17 mouse cellular contexts compared by ENCODE assay signal in the genomic region with DNA sequence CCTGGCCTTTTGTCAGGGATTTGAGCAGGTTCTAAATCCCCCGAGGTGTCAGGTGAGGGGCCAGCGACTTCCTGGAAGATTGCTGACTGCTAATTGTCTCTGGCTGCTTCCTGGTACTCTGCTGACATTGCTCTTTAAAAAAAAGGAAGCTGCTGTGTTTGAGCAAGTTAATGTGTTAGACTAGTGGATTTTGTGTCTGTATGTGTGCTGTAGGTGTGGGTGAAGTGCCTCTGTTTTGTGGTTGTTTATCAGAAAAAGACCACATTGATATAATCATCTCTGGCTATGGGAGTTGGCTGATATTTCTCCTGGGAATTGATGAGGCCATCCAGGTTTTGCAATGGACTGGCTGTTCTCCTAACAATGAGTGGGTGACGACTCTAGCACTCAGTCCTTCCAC. TPM values are rescaled to one million over a fixed set of nuclear protein-coding genes. Genes with fewer than 3 reads are reported as not detected.
DNase-seq lines count a peak whose midpoint lies in the region; ATAC-seq and TF ChIP-seq lines count a peak whose summit lies in the region.
"Had no signal": no experiment of that assay in that cellular context is flagged by ENCODE, and none has a peak within 500 bp of the region (broad histone marks: within the 10 kb centered on the region; RNA-seq: fewer than 3 reads in every experiment).

No protein-coding gene starts in this region.

- H3K9me3 ChIP-seq in embryonic facial prominence, embryonic 14.5 days (ENCODE audit: control insufficient read depth, low read length): no peaks in the 10 kb centered on the region
- no peaks in the 10 kb centered on the region for H3K9me3 ChIP-seq in embryonic facial prominence, embryonic 10.5 days
- no peaks in the 10 kb centered on the region for H3K9me3 ChIP-seq in neural tube, embryonic 15.5 days (replicated peaks)
- no peaks in the 10 kb centered on the region for H3K9me3 ChIP-seq in stomach, embryonic 16.5 days (replicated peaks; ENCODE audit: control insufficient read depth, low read length)
- H3K9me3 ChIP-seq: forebrain, embryonic 12.5 days; hindbrain, embryonic 15.5 days; limb, embryonic 15.5 days; neural tube, embryonic 13.5 days had no signal

- peaks cover 3% of the 10 kb centered on the region; the same call in 1 of the 2 replicates for H3K4me1 ChIP-seq in embryonic facial prominence, embryonic 14.5 days (ENCODE audit: control insufficient read depth, insufficient read depth, low read length)
- H3K4me1 ChIP-seq in embryonic facial prominence, embryonic 10.5 days: peaks cover 7% of the 10 kb centered on the region; the same call in 1 of the 2 replicates
- no peaks in the 10 kb centered on the region; the same call in 1 of the 2 replicates for H3K4me1 ChIP-seq in kidney, adult 2 months (ENCODE audit: control insufficient read depth, insufficient read depth, low read length)
- peaks cover 15% of the 10 kb centered on the region; the same call in 1 of the 2 replicates for H3K4me1 ChIP-seq in neural tube, embryonic 15.5 days
- peaks cover 19% of the 10 kb centered on the region for H3K4me1 ChIP-seq in stomach, embryonic 16.5 days (ENCODE audit: control insufficient read depth, insufficient read depth, low read length)
- no peaks in the 10 kb centered on the region for H3K4me1 ChIP-seq in cerebellum, adult 2 months (ENCODE audit: control insufficient read depth, insufficient read depth, low read length)

- WGBS in embryonic facial prominence, embryonic 14.5 days: 23% methylated on average over 3 of the region's 3 CpGs
- 29% methylated on average over 3 of the region's 3 CpGs for WGBS in embryonic facial prominence, embryonic 10.5 days
- WGBS in kidney, adult 2 months: 39% methylated on average over 3 of the region's 3 CpGs
- WGBS in neural tube, embryonic 15.5 days: 37% methylated on average over 3 of the region's 3 CpGs
- 18% methylated on average over 3 of the region's 3 CpGs for WGBS in stomach, embryonic 16.5 days
- WGBS in cerebellum, adult 2 months: 57% methylated on average over 3 of the region's 3 CpGs

- no peak overlapping the region for H3K27ac ChIP-seq in embryonic facial prominence, embryonic 14.5 days (replicated peaks; ENCODE audit: low read depth, low read length)
- no peak overlapping the region for H3K27ac ChIP-seq in embryonic facial prominence, embryonic 10.5 days (replicated peaks)
- no peak overlapping the region for H3K27ac ChIP-seq in kidney, adult 2 months (ENCODE audit: insufficient read depth, low read depth, low read length)
- H3K27ac ChIP-seq in neural tube, embryonic 15.5 days (replicated peaks): no peak overlapping the region
- H3K27ac ChIP-seq in stomach, embryonic 16.5 days (ENCODE audit: low read length): peak overlapping the region; percentile 38
- H3K27ac ChIP-seq in cerebellum, adult 2 months (ENCODE audit: insufficient read depth, low read length): no peak overlapping the region
- H3K27ac ChIP-seq: forebrain, embryonic 12.5 days; hindbrain, embryonic 15.5 days; kidney, postnatal 0 days; limb, embryonic 15.5 days; neural tube, embryonic 13.5 days had no signal

- H3K9ac ChIP-seq in embryonic facial prominence, embryonic 14.5 days (ENCODE audit: low read depth, low read length): no peak overlapping the region
- no peak overlapping the region for H3K9ac ChIP-seq in neural tube, embryonic 15.5 days (replicated peaks)
- H3K9ac ChIP-seq in stomach, embryonic 16.5 days (ENCODE audit: low read length): no peak overlapping the region
- H3K9ac ChIP-seq: forebrain, embryonic 12.5 days; hindbrain, embryonic 15.5 days; limb, embryonic 15.5 days; neural tube, embryonic 13.5 days had no signal

- no peak for ATAC-seq in embryonic facial prominence, embryonic 14.5 days (ENCODE audit: low read depth)
- no peak for ATAC-seq in neural tube, embryonic 15.5 days (ENCODE audit: low FRiP score)
- no peak for ATAC-seq in stomach, embryonic 16.5 days (ENCODE audit: insufficient read depth, low FRiP score)

- no peaks in the 10 kb centered on the region for H3K27me3 ChIP-seq in embryonic facial prominence, embryonic 14.5 days (replicated peaks; ENCODE audit: control insufficient read depth, insufficient read depth, low read length)
- H3K27me3 ChIP-seq in embryonic facial prominence, embryonic 10.5 days (replicated peaks; ENCODE audit: low read depth, poor library complexity, severe bottlenecking): no peaks in the 10 kb centered on the region
- no peaks in the 10 kb centered on the region for H3K27me3 ChIP-seq in kidney, adult 2 months (replicated peaks; ENCODE audit: control insufficient read depth, insufficient read depth, low read length)
- no peaks in the 10 kb centered on the region for H3K27me3 ChIP-seq in neural tube, embryonic 15.5 days (replicated peaks)
- H3K27me3 ChIP-seq in stomach, embryonic 16.5 days (ENCODE audit: control insufficient read depth, insufficient read depth, low read length): no peaks in the 10 kb centered on the region
- H3K27me3 ChIP-seq in cerebellum, adult 2 months (ENCODE audit: control insufficient read depth, insufficient read depth, low read length): no peaks in the 10 kb centered on the region
- H3K27me3 ChIP-seq: forebrain, embryonic 12.5 days; hindbrain, embryonic 15.5 days; limb, embryonic 15.5 days; neural tube, embryonic 13.5 days had no signal

- H3K4me2 ChIP-seq in embryonic facial prominence, embryonic 14.5 days (ENCODE audit: low read depth, low read length): no peak overlapping the region
- H3K4me2 ChIP-seq in neural tube, embryonic 15.5 days: 0 out of 2 replicates have a peak overlapping the region, but pooled peaks have one; percentile 13
- no peak overlapping the region for H3K4me2 ChIP-seq in stomach, embryonic 16.5 days (ENCODE audit: low read depth, low read length)
- H3K4me2 ChIP-seq: forebrain, embryonic 12.5 days; limb, embryonic 15.5 days; neural tube, embryonic 13.5 days had no signal

- H3K36me3 ChIP-seq in embryonic facial prominence, embryonic 14.5 days (ENCODE audit: control insufficient read depth, insufficient read depth, low read length): no peaks in the 10 kb centered on the region
- H3K36me3 ChIP-seq in embryonic facial prominence, embryonic 10.5 days (replicated peaks): no peaks in the 10 kb centered on the region
- H3K36me3 ChIP-seq in kidney, adult 2 months (ENCODE audit: control insufficient read depth, insufficient read depth, low read length): no peaks in the 10 kb centered on the region
- H3K36me3 ChIP-seq in neural tube, embryonic 15.5 days: no peaks in the 10 kb centered on the region
- H3K36me3 ChIP-seq in stomach, embryonic 16.5 days (ENCODE audit: control insufficient read depth, insufficient read depth, low read length): no peaks in the 10 kb centered on the region
- H3K36me3 ChIP-seq: forebrain, embryonic 12.5 days; hindbrain, embryonic 15.5 days; limb, embryonic 15.5 days; neural tube, embryonic 13.5 days had no signal

- peak; percentile 40 for DNase-seq in embryonic facial prominence, embryonic 14.5 days (ENCODE audit: low spot score)
- DNase-seq in embryonic facial prominence, embryonic 10.5 days (ENCODE audit: low spot score): no peak
- DNase-seq in kidney, adult 2 months: peak; percentile 18
- DNase-seq in kidney, postnatal 25 days: no peak
- no peak for DNase-seq in neural tube, embryonic 10.5 days (ENCODE audit: extremely low spot score, low spot score)
- DNase-seq in cerebellum, adult 2 months: no peak
- DNase-seq: adrenal gland, postnatal 14 days; cerebellum, adult 11 months; thymus, postnatal 36 days had no signal

- H3K4me3 ChIP-seq in embryonic facial prominence, embryonic 14.5 days (ENCODE audit: low read depth, low read length): no peak overlapping the region
- H3K4me3 ChIP-seq in embryonic facial prominence, embryonic 10.5 days: no peak overlapping the region
- H3K4me3 ChIP-seq in kidney, adult 2 months (ENCODE audit: insufficient read depth, low read depth, low read length): no peak overlapping the region
- H3K4me3 ChIP-seq in neural tube, embryonic 15.5 days (replicated peaks): no peak overlapping the region
- H3K4me3 ChIP-seq in stomach, embryonic 16.5 days (replicated peaks; ENCODE audit: low read length): no peak overlapping the region
- no peak overlapping the region for H3K4me3 ChIP-seq in cerebellum, adult 2 months (replicated peaks; ENCODE audit: insufficient read depth, low read depth, low read length)
- H3K4me3 ChIP-seq: forebrain, embryonic 12.5 days; hindbrain, embryonic 15.5 days; limb, embryonic 15.5 days; neural tube, embryonic 13.5 days had no signal

- no peak for TF ChIP-seq POLR2A in kidney, adult 2 months (IDR thresholded peaks at IDR 0.05; ENCODE audit: low read depth, low read length)
- no peak for TF ChIP-seq POLR2A in cerebellum, adult 2 months (IDR thresholded peaks at IDR 0.05; ENCODE audit: borderline replicate concordance, insufficient read depth, low read length)

- no peak for TF ChIP-seq CTCF in kidney, adult 2 months (conservative IDR thresholded peaks at IDR 0.05; ENCODE audit: insufficient read depth, insufficient read length, low read depth, low read length)
- TF ChIP-seq CTCF in cerebellum, adult 2 months (IDR thresholded peaks at IDR 0.05; ENCODE audit: borderline replicate concordance, insufficient read depth, low read depth, low read length): no peak

RNA-seq across cellular contexts. Expression of a gene that starts 2.5 kb away (rescaled TPM):
- 8.8 and 10.3 TPM in 2 replicates for polyA plus RNA-seq in embryonic facial prominence, embryonic 14.5 days (2014; fragmentation: Nextera tagmentation; extraction: Ambion mirVana)
- 2.3 and 3.5 TPM in 2 replicates for polyA plus RNA-seq in embryonic facial prominence, embryonic 10.5 days (2016; fragmentation: Nextera tagmentation; extraction: Ambion mirVana)
- 4.7 and 5.1 TPM in 2 replicates for polyA plus RNA-seq in kidney, adult 2 months (2012; rRNA removed)
- polyA plus RNA-seq in neural tube, embryonic 15.5 days (2015; fragmentation: Nextera tagmentation; extraction: Ambion mirVana): 4.4 and 8.0 TPM in 2 replicates
- 39.4 and 41.6 TPM in 2 replicates for polyA plus RNA-seq in stomach, embryonic 16.5 days (2015; fragmentation: Nextera tagmentation; extraction: Ambion mirVana)
- 2.9 TPM in 2 replicates for polyA plus RNA-seq in cerebellum, adult 2 months (2012; rRNA removed)

RNA-seq across cellular contexts. Expression of a gene that starts 2.6 kb away (rescaled TPM):
- 63.8 and 73.0 TPM in 2 replicates for polyA plus RNA-seq in embryonic facial prominence, embryonic 14.5 days (2014; fragmentation: Nextera tagmentation; extraction: Ambion mirVana)
- polyA plus RNA-seq in embryonic facial prominence, embryonic 10.5 days (2016; fragmentation: Nextera tagmentation; extraction: Ambion mirVana): 8.3 and 9.0 TPM in 2 replicates
- polyA plus RNA-seq in kidney, adult 2 months (2012; rRNA removed): 35.1 and 41.2 TPM in 2 replicates
- polyA plus RNA-seq in neural tube, embryonic 15.5 days (2015; fragmentation: Nextera tagmentation; extraction: Ambion mirVana): 18.6 and 30.0 TPM in 2 replicates
- polyA plus RNA-seq in stomach, embryonic 16.5 days (2015; fragmentation: Nextera tagmentation; extraction: Ambion mirVana): 151 and 166 TPM in 2 replicates
- polyA plus RNA-seq in cerebellum, adult 2 months (2012; rRNA removed): 11.5 and 12.4 TPM in 2 replicates

RNA-seq across cellular contexts. Expression of a gene that starts 19.3 kb away (rescaled TPM):
- not detected in 2 replicates for polyA plus RNA-seq in embryonic facial prominence, embryonic 14.5 days (2014; fragmentation: Nextera tagmentation; extraction: Ambion mirVana)
- not detected in 2 replicates for polyA plus RNA-seq in embryonic facial prominence, embryonic 10.5 days (2016; fragmentation: Nextera tagmentation; extraction: Ambion mirVana)
- polyA plus RNA-seq in kidney, adult 2 months (2012; rRNA removed): not detected in 2 replicates
- not detected in 2 replicates for polyA plus RNA-seq in neural tube, embryonic 15.5 days (2015; fragmentation: Nextera tagmentation; extraction: Ambion mirVana)
- not detected in 2 replicates for polyA plus RNA-seq in stomach, embryonic 16.5 days (2015; fragmentation: Nextera tagmentation; extraction: Ambion mirVana)
- not detected in 2 replicates for polyA plus RNA-seq in cerebellum, adult 2 months (2012; rRNA removed)
- polyA plus RNA-seq: embryonic facial prominence, embryonic 11.5 days; forebrain, embryonic 12.5 days; kidney, postnatal 0 days; limb, embryonic 15.5 days; neural tube, embryonic 13.5 days had no signal

RNA-seq across cellular contexts. Expression of a gene that starts 20.7 kb away (rescaled TPM):
- not detected in 2 replicates for polyA plus RNA-seq in embryonic facial prominence, embryonic 14.5 days (2014; fragmentation: Nextera tagmentation; extraction: Ambion mirVana)
- 0.10 and 0.17 TPM in 2 replicates for polyA plus RNA-seq in embryonic facial prominence, embryonic 10.5 days (2016; fragmentation: Nextera tagmentation; extraction: Ambion mirVana)
- polyA plus RNA-seq in kidney, adult 2 months (2012; rRNA removed): 0.42 and 0.64 TPM in 2 replicates
- not detected in 2 replicates for polyA plus RNA-seq in neural tube, embryonic 15.5 days (2015; fragmentation: Nextera tagmentation; extraction: Ambion mirVana)
- not detected in 2 replicates for polyA plus RNA-seq in stomach, embryonic 16.5 days (2015; fragmentation: Nextera tagmentation; extraction: Ambion mirVana)
- polyA plus RNA-seq in cerebellum, adult 2 months (2012; rRNA removed): not detected in 2 replicates
- polyA plus RNA-seq: embryonic facial prominence, embryonic 11.5 days; forebrain, embryonic 12.5 days; hindbrain, embryonic 15.5 days; limb, embryonic 15.5 days; neural tube, embryonic 13.5 days had no signal

RNA-seq across cellular contexts. Expression of a gene that starts 30.2 kb away (rescaled TPM):
- polyA plus RNA-seq in embryonic facial prominence, embryonic 14.5 days (2014; fragmentation: Nextera tagmentation; extraction: Ambion mirVana): 1.3 TPM in 2 replicates
- not detected in 2 replicates for polyA plus RNA-seq in embryonic facial prominence, embryonic 10.5 days (2016; fragmentation: Nextera tagmentation; extraction: Ambion mirVana)
- polyA plus RNA-seq in kidney, adult 2 months (2012; rRNA removed): 3.4 and 8.5 TPM in 2 replicates
- polyA plus RNA-seq in neural tube, embryonic 15.5 days (2015; fragmentation: Nextera tagmentation; extraction: Ambion mirVana): 1.0 and 2.2 TPM in 2 replicates
- 1.9 and 2.9 TPM in 2 replicates for polyA plus RNA-seq in stomach, embryonic 16.5 days (2015; fragmentation: Nextera tagmentation; extraction: Ambion mirVana)
- polyA plus RNA-seq in cerebellum, adult 2 months (2012; rRNA removed): 0.61 and 0.81 TPM in 2 replicates
- polyA plus RNA-seq: embryonic facial prominence, embryonic 11.5 days had no signal

Comparison
In these comparisons a context has a peak if more than half of its experiments do, and no peak if none do; other contexts are left out.
1. DNase-seq: peak in embryonic facial prominence, embryonic 14.5 days (single experiment) and kidney, adult 2 months (single experiment); none in embryonic facial prominence, embryonic 10.5 days (single experiment), kidney, postnatal 25 days (0 of 2), neural tube, embryonic 10.5 days (single experiment) and cerebellum, adult 2 months (0 of 2).